Mouse (Mus musculus) hindbrain, embryonic 14.5 days (tissue): ENCODE measurements at regions not wholly inside any gene's neighbourhood (a gene's known extent, or its start where the extent isn't known, plus 50 kb on each side); places are given as distances from the start of the nearest gene placed in this dataset.

Experiments used
- ATAC-seq: fragments of 200-750 bp; cut with Nextera tagmentation; 2 replicates; pipeline ENCODE4 v1.8.0; 2017; ENCODE audit warnings: moderate number of reproducible peaks, mild to moderate bottlenecking, moderate TSS enrichment, moderate library complexity; ENCODE audit not compliant: low FRiP score
- DNase-seq: peaks from one replicate; pipeline ENCODE4 v3.0.0-alpha.2; 2015; ENCODE audit warnings: low spot score
- H3K27ac ChIP-seq: fragments of 300-500 bp; sonication (generic); 2 replicates; pipeline ENCODE4 v1.5.1; 2014; ENCODE audit warnings: mild to moderate bottlenecking, moderate library complexity
- H3K27me3 ChIP-seq: fragments of 300-500 bp; sonication (generic); 2 replicates; pipeline ENCODE4 v1.6.1; 2014; ENCODE audit warnings: mild to moderate bottlenecking, low read length, mixed read lengths; ENCODE audit not compliant: control insufficient read depth, insufficient read depth
- H3K36me3 ChIP-seq: fragments of 300-500 bp; sonication (generic); replicated peaks from 2 replicates; pipeline ENCODE4 v1.6.1; 2014; ENCODE audit not compliant: control insufficient read depth, insufficient read depth
- H3K4me1 ChIP-seq: fragments of 300-500 bp; sonication (generic); replicated peaks from 2 replicates; pipeline ENCODE4 v1.6.1; 2014; ENCODE audit warnings: antibody characterized with exemption, low read length, mixed read lengths; ENCODE audit not compliant: control insufficient read depth, insufficient read depth
- H3K4me2 ChIP-seq: fragments of 300-500 bp; sonication (generic); replicated peaks from 2 replicates; pipeline ENCODE4 v1.6.1; 2014; ENCODE audit warnings: mild to moderate bottlenecking, moderate library complexity
- H3K4me3 ChIP-seq: fragments of 300-500 bp; sonication (generic); replicated peaks from 2 replicates; pipeline ENCODE4 v1.5.1; 2014; ENCODE audit warnings: mild to moderate bottlenecking, low read length
- H3K9ac ChIP-seq: fragments of 300-500 bp; sonication (generic); 2 replicates; pipeline ENCODE4 v1.6.1; 2014
- H3K9me3 ChIP-seq: fragments of 300-500 bp; sonication (generic); 2 replicates; pipeline ENCODE4 v1.6.1; 2016; ENCODE audit warnings: low read length; ENCODE audit not compliant: control insufficient read depth
- WGBS: fragments of 180-500 bp; shearing (Covaris S2); extraction: QIAGEN DNeasy Blood & Tissue Kit; methylation state at CpG from one replicate; pipeline ENCODE4 v1.1.7; 2014; 5-methylcytosine and 5-hydroxymethylcytosine counted together

DNA sequence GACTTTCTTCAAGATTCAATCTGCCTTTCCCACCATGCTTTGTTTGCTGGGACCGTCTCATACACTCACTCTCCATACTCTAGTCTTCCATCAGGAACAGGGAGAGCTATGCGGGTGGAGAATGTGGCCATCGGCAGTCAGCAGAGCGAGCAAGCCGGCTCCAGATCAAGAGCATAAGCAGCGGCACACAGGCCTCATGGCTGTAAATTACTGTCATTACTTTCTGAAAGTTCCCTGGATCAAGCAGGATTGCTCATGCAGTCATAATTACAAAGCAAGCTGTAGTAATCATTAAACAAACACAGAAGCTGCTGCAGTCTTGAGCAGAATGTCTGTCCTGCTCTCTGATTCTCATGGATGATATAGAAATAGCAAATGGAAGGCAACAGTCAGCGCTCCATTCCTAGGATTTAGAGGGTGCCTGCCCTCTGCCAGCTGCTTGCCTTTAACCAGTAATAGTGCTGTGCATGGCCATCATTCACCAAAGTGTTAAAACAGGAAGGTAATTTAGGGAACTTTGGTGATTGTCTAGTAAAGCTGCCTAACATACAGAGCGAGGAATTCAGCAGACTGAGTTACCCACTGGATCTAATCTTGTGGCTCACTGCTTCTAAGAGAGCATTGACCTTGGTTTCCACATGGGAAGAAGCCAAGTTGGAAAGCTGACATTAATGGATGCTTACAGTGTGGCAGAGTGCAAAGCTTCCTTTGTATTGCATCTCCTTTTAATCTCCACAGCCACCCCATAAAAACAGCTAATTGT lies 298.2 kb downstream of the 1190002N15Rik start:
- no peaks in the 10 kb centered on the region for H3K4me1 ChIP-seq
- no peak overlapping the region for H3K4me2 ChIP-seq
- no peak for ATAC-seq
- no peak overlapping the region for H3K4me3 ChIP-seq
- H3K36me3 ChIP-seq = no peaks in the 10 kb centered on the region
- WGBS = 74% methylated on average over 8 of the region's 8 CpGs
- DNase-seq = no peak
- no peak overlapping the region for H3K27ac ChIP-seq
- H3K9ac ChIP-seq = no peak overlapping the region
- no peaks in the 10 kb centered on the region for H3K9me3 ChIP-seq
- no peaks in the 10 kb centered on the region for H3K27me3 ChIP-seq

DNA sequence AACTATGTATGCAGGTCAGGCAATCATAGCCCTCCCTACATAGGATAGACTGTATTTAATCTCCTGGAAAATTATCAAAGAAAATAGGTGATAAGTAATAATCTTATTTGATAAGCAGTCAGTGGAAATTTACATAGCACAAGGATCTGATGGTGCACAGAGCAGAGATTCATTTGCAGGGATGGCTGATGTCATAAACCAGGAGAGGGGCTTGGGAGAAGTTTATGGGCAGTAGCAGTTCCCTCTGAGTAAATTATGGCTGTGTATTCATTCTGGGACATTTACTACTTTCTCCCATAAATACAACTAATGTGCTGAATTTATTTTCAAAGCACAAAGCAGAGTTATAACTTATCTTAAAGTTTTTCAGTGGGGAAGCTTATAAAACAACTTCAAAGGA lies 299.3 kb downstream of the 1190002N15Rik start:
- Histone ChIP-seq H3K4me2 (no peak overlapping the region), H3K27ac (no peak overlapping the region), H3K4me3 (no peak overlapping the region), H3K36me3 (no peaks in the 10 kb centered on the region), H3K9me3 (no peaks in the 10 kb centered on the region), H3K27me3 (no peaks in the 10 kb centered on the region), H3K4me1 (no peaks in the 10 kb centered on the region), H3K9ac (no peak overlapping the region)
- DNase-seq (no peak), ATAC-seq (no peak)

DNA sequence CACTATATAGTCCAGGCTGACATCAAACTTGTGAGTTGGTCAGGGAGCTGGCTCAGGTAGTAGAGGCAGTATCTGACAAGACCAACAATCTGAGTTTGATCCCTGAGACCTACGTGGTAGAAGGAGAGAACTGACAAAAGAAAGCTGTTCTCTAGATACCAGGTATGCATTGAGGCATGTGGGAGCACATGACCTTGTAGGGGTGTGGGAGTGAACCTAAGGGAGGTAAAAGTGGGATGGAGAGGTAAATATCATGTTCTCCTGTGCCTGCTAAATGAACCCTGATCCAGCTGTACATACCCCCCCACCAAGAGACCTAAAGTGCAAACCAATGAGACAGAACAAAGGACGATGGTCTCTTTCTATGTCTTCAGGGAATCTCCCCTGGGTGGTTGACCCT lies 308.3 kb downstream of the 1190002N15Rik start:
- DNase-seq = no peak
- no peak for ATAC-seq

DNA sequence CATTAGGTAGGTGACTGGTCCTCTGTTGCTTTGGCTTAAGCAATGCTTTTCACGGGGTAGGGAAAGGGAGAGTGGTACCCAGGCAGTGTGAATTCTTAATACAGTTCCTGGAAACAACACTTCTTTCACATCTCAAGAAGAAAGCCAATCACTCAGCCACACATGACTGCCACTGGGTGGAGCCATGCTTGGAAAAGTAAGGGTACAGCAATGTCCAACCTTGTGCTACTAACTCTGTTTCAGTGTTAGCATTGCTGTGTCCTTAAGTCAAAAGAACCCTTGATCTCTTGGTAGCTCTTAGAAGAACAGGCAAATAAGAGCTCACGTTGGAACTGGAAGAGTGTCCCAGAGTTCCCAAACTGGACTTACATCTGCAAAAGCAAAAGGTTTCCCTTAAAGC lies 318.8 kb downstream of the 1190002N15Rik start:
- DNase-seq (no peak), ATAC-seq (no peak)
- Histone ChIP-seq H3K4me1 (no peaks in the 10 kb centered on the region), H3K27ac (no peak overlapping the region), H3K4me3 (no peak overlapping the region), H3K36me3 (no peaks in the 10 kb centered on the region), H3K27me3 (no peaks in the 10 kb centered on the region), H3K4me2 (no peak overlapping the region), H3K9me3 (no peaks in the 10 kb centered on the region), H3K9ac (no peak overlapping the region)
- 73% methylated on average over 2 of the region's 2 CpGs for WGBS

More for the DNA sequence above, 308.3 kb downstream of the 1190002N15Rik start:
- no peaks in the 10 kb centered on the region for H3K36me3 ChIP-seq
- H3K27me3 ChIP-seq = no peaks in the 10 kb centered on the region
- H3K4me3 ChIP-seq = no peak overlapping the region
- no peak overlapping the region for H3K4me2 ChIP-seq
- H3K9ac ChIP-seq = no peak overlapping the region
- H3K27ac ChIP-seq = no peak overlapping the region
- H3K4me1 ChIP-seq = no peaks in the 10 kb centered on the region
- H3K9me3 ChIP-seq = no peaks in the 10 kb centered on the region
- 69% methylated on average over 2 of the region's 2 CpGs for WGBS

DNA sequence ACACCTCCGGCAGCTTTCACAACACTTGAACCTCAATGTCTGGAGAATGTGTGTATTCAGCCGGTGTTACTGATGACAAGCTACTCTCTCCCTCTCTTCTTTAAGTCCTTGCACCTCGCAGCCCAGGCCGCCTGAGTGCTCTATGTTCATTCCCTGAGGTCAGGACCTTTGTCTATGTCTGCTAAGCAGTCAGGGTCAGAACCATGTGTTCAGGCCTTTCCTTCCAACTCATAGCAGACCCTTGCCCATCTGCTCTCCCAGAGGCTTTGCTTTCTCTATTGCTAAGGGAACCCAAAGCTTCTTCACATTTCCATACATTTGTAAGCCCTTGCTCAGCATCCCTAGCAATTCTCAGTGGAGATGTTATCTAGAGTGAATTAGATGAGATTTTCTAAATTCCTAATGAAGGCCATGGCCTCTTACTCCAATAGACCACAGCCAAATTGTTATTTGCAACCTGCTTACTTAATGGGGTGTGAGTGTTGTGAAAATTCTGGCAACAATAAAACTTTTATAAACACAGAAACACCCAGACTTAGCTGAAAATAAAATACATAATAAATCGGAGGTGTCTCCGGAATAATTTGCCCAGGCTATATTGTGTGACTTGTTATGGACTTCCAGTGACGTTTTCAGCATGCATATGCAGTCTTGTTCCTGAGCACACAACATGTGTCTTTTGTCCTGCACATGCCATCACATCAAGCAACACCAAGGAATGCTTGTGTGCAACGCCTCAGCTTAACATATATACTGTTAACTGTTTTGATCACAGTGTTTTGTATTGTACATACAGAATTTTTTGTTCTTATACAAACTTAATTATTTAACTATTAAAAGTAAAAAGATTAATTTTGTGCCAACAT lies 321.2 kb downstream of the 1190002N15Rik start:
- no peak for ATAC-seq
- H3K4me1 ChIP-seq = no peaks in the 10 kb centered on the region
- DNase-seq = no peak
- H3K4me3 ChIP-seq = no peak overlapping the region
- no peak overlapping the region for H3K4me2 ChIP-seq
- no peaks in the 10 kb centered on the region for H3K9me3 ChIP-seq
- 73% methylated on average over 8 of the region's 8 CpGs for WGBS
- H3K9ac ChIP-seq = no peak overlapping the region
- no peak overlapping the region for H3K27ac ChIP-seq
- no peaks in the 10 kb centered on the region for H3K27me3 ChIP-seq
- no peaks in the 10 kb centered on the region for H3K36me3 ChIP-seq

DNA sequence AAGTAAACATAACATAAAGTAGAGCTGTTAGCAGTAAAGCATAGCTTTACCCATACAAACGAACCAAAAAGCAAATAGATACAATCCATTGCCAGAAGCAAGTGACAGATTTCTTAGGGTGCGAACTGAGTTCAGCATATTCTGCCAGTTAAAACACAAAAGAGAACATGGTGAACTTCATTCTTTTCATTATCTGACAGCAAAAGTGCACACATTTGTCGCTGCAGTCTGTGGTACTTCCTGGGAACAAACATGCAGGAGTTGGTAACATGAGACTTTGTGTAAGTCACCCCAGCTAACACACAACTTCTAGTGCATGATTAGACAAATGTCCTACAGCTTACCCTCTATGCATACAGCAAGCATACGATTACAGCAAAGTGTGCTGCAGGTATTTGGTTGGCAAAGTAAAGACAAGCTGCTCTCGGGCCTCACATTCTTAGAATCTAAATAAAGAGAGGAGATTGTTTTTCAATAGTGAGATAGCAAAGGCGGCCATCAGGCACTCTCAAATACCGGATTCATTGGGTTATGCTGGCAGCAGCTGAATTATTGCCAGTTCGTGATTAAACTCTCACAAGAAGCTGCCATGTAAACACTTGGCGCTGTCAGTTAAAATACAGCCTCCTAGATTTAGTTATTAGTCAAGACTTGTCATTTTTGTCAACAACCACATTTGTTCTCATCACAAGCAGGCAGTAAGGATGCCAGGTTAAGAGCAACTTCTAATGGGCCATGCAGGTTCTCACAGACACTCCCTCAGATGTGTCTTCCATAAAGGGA lies 327.2 kb downstream of the 1190002N15Rik start:
- no peak overlapping the region for H3K9ac ChIP-seq
- H3K4me1 ChIP-seq = no peaks in the 10 kb centered on the region
- no peak overlapping the region for H3K4me2 ChIP-seq
- no peaks in the 10 kb centered on the region for H3K27me3 ChIP-seq
- no peaks in the 10 kb centered on the region for H3K9me3 ChIP-seq
- no peak overlapping the region for H3K27ac ChIP-seq
- H3K36me3 ChIP-seq = no peaks in the 10 kb centered on the region
- H3K4me3 ChIP-seq = no peak overlapping the region
- DNase-seq (no peak), ATAC-seq (no peak)
- WGBS = 78% methylated on average over 9 of the region's 9 CpGs

DNA sequence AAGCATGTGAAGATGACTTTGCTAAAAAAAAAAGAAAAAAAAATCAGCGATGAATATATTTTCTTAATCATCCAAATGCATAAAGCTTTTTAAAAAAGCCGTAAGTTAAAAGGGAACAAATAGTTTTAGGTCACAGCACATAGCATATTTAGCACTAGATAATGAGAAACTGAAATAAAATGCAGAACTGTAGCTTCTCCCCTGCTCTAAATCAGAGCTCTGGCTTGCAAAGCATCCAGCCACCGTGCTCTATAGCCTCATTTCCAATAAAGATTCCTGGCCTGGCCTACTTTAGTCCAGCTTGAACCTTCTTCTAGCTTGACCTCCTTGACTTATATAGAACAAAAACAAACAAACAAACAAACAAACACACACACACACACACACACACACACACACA lies 328.9 kb downstream of the 1190002N15Rik start:
- Histone ChIP-seq H3K9ac (no peak overlapping the region), H3K36me3 (no peaks in the 10 kb centered on the region), H3K4me3 (no peak overlapping the region), H3K4me2 (no peak overlapping the region), H3K27me3 (no peaks in the 10 kb centered on the region), H3K4me1 (no peaks in the 10 kb centered on the region), H3K27ac (no peak overlapping the region), H3K9me3 (no peaks in the 10 kb centered on the region)
- no peak for ATAC-seq
- 90% methylated on average over 3 of the region's 3 CpGs for WGBS
- DNase-seq = no peak

DNA sequence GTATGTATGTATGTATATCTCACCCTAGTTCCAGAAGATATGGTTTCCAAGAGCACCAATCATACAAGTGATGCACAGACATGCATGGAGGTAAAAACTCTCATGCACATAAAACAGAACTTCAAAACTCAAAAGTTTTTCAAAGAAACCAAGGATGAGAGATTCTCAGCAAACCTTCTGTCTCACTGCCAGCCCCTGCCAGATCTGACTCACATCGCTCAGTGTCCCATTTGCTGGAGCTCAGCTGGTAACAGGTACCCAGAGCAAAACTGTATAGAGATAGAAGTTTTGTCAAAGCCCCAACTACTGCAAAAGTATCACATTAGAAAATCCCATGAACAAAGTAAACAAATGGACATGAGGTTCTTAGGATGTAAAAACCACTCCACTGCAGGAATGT lies 337.0 kb downstream of the 1190002N15Rik start:
- no peak overlapping the region for H3K9ac ChIP-seq
- H3K4me2 ChIP-seq = no peak overlapping the region
- no peaks in the 10 kb centered on the region for H3K9me3 ChIP-seq
- H3K4me3 ChIP-seq = no peak overlapping the region
- DNase-seq = no peak
- WGBS = 92% methylated on average over 1 of the region's 1 CpGs
- no peak overlapping the region for H3K27ac ChIP-seq
- ATAC-seq = no peak
- H3K27me3 ChIP-seq = no peaks in the 10 kb centered on the region
- H3K36me3 ChIP-seq = no peaks in the 10 kb centered on the region
- no peaks in the 10 kb centered on the region for H3K4me1 ChIP-seq

DNA sequence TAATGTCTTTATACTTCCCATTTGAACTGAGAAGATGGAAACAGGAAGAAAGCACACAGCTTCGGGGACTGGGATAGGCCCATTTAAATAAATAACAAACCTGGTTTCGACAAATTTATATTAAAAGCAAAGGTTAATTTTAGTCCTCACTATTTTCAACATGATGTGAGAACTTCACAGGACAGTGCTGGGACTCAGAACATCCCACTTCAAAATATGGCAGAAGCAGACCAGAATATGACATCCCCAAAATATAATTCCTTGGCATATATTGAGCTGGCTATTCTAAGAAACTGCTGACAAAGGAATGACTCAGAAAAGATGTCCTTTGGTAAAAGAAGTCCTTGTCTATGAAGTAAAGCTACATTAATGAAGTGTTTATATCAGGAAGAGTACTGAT lies 338.0 kb downstream of the 1190002N15Rik start:
- Histone ChIP-seq H3K36me3 (no peaks in the 10 kb centered on the region), H3K9me3 (no peaks in the 10 kb centered on the region), H3K4me1 (no peaks in the 10 kb centered on the region), H3K4me3 (no peak overlapping the region), H3K27me3 (no peaks in the 10 kb centered on the region), H3K9ac (no peak overlapping the region), H3K27ac (no peak overlapping the region), H3K4me2 (no peak overlapping the region)
- 91% methylated on average over 2 of the region's 2 CpGs for WGBS
- no peak for DNase-seq
- no peak for ATAC-seq
